Mouse (Mus musculus): ENCODE data around the gene Tmem98.

Gene Tmem98

GRCm38 (mm10) chr11:80809993-80810821 lies at the start of gene Tmem98:
TSS of gene Tmem98 (plus strand) at chr11:80810175.
- in situ Hi-C loops (cut with MboI, MseI), result loop anchor here in 1 of 2 experiments (5.0 kb wide), 1 partner anchor 118 kb away; no protein-coding TSS in a partner anchor

GRCm38 (mm10) chr11:80761285-80761974 lies 48.5 kb upstream of the Tmem98 start:
- in situ Hi-C loops (cut with MboI, MseI), result no loop called here

- in situ Hi-C loops (cut with MboI, MseI), result no loop called here
Observed at GRCm38 (mm10) chr11:80762066-80762465, 47.9 kb upstream of the Tmem98 start.

- in situ Hi-C loops (cut with MboI, MseI), result no loop called here
Observed at GRCm38 (mm10) chr11:80766068-80766467, 43.9 kb upstream of the Tmem98 start.

- in situ Hi-C loops (cut with MboI, MseI), result no loop called here
Observed at GRCm38 (mm10) chr11:80766472-80767319, 43.3 kb upstream of the Tmem98 start.

GRCm38 (mm10) chr11:80767320-80767617 lies 42.7 kb upstream of the Tmem98 start:
- in situ Hi-C loops (cut with MboI, MseI), result no loop called here

GRCm38 (mm10) chr11:80771186-80771585 lies 38.8 kb upstream of the Tmem98 start:
- in situ Hi-C loops (cut with MboI, MseI), result loop anchor here in 1 of 2 experiments (10.0 kb wide), 1 partner anchor 276 kb away; no protein-coding TSS in a partner anchor

- in situ Hi-C loops (cut with MboI, MseI), result loop anchor here in 1 of 2 experiments (10.0 kb wide), 1 partner anchor 277 kb away; no protein-coding TSS in a partner anchor
Observed at GRCm38 (mm10) chr11:80771596-80772250, 38.3 kb upstream of the Tmem98 start.

GRCm38 (mm10) chr11:80772595-80773210 lies 37.3 kb upstream of the Tmem98 start:
- in situ Hi-C loops (cut with MboI, MseI), result loop anchor here in 1 of 2 experiments (10.0 kb wide), 1 partner anchor 278 kb away; no protein-coding TSS in a partner anchor

GRCm38 (mm10) chr11:80775535-80775934 lies 34.4 kb upstream of the Tmem98 start:
- in situ Hi-C loops (cut with MboI, MseI), result loop anchor here in 1 of 2 experiments (10.0 kb wide), 1 partner anchor 281 kb away; no protein-coding TSS in a partner anchor

- in situ Hi-C loops (cut with MboI, MseI), result loop anchor here in 1 of 2 experiments (10.0 kb wide), 1 partner anchor 283 kb away; no protein-coding TSS in a partner anchor
Observed at GRCm38 (mm10) chr11:80777708-80778107, 32.3 kb upstream of the Tmem98 start.

GRCm38 (mm10) chr11:80778157-80778556 lies 31.8 kb upstream of the Tmem98 start:
- in situ Hi-C loops (cut with MboI, MseI), result loop anchor here in 1 of 2 experiments (10.0 kb wide), 1 partner anchor 283 kb away; no protein-coding TSS in a partner anchor

GRCm38 (mm10) chr11:80778916-80779526 lies 31.0 kb upstream of the Tmem98 start:
- in situ Hi-C loops (cut with MboI, MseI), result loop anchor here in 1 of 2 experiments (10.0 kb wide), 1 partner anchor 284 kb away; no protein-coding TSS in a partner anchor

GRCm38 (mm10) chr11:80779527-80780344 lies 30.2 kb upstream of the Tmem98 start, which contains the start of gene Myo1d:
TSS of gene Myo1d (minus strand) at chr11:80780025.
- in situ Hi-C loops (cut with MboI, MseI), result loop anchor here (10.0 kb wide), 3 partner anchors 85 to 285 kb away; no protein-coding TSS in a partner anchor

- in situ Hi-C loops (cut with MboI, MseI), result loop anchor here in 1 of 2 experiments (10.0 kb wide), 2 partner anchors 87 to 227 kb away; no protein-coding TSS in a partner anchor
Observed at GRCm38 (mm10) chr11:80781535-80781934, 28.4 kb upstream of the Tmem98 start.

GRCm38 (mm10) chr11:80783460-80783859 lies 26.5 kb upstream of the Tmem98 start:
- in situ Hi-C loops (cut with MboI, MseI), result loop anchor here in 1 of 2 experiments (10.0 kb wide), 2 partner anchors 89 to 229 kb away; no protein-coding TSS in a partner anchor

- in situ Hi-C loops (cut with MboI, MseI), result loop anchor here in 1 of 2 experiments (10.0 kb wide), 2 partner anchors 90 to 230 kb away; no protein-coding TSS in a partner anchor
Observed at GRCm38 (mm10) chr11:80784294-80784743, 25.7 kb upstream of the Tmem98 start.

GRCm38 (mm10) chr11:80785672-80786071 lies 24.3 kb upstream of the Tmem98 start:
- in situ Hi-C loops (cut with MboI, MseI), result loop anchor here (5.0 to 10.0 kb wide), 3 partner anchors 68 to 231 kb away; no protein-coding TSS in a partner anchor
